Mouse (Mus musculus): ENCODE measurements around the gene Dact3. TPM values are rescaled to one million over a fixed set of nuclear protein-coding genes. Genes with fewer than 3 reads are reported as not detected.

Dact3 gene
- polyA plus RNA-seq, 1 experiment = 3.8 TPM

DNA sequence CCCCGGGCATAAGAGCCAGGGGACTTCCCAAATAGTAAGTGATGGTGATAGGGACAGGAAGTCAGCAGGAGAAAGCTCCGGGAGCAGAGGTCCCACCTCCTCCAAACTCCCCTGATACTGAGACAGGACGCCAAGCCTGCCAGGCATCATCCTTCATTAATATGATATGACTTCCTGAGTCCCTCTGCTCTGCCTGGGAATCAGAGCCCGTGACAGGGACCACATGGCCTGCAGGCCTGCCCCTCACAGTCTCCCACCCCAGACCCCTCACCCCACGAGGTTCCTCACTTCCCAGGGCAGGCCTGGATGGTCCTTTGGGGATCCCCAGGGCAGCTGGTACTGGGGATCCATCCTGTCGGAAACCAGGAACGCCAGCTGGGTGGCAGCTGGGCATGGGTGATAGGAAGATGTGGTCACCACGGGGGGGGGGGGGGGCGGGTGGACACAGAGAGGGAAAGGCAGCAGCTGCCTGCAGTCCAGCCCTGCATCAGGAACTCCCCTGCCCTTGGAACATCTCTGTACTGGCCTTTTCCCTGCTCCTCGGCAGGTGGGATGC, 29.1 kb downstream of the Dact3 start:
- TF ChIP-seq POLR2A (IDR thresholded peaks at IDR 0.05; ENCODE audit: control insufficient read depth, extremely low read depth, insufficient read depth, low read length, poor library complexity) (no peak), CTCF (IDR thresholded peaks at IDR 0.05; ENCODE audit: borderline replicate concordance, control insufficient read depth, extremely low read depth, insufficient read depth, low read length, poor library complexity) (no peak)
- H3K4me3 ChIP-seq (ENCODE audit: control insufficient read depth, insufficient read depth, low read length) = no peak overlapping the region
- WGBS = 63% methylated on average over 10 of the region's 10 CpGs
- no peaks in the 10 kb centered on the region for H3K27me3 ChIP-seq (ENCODE audit: control insufficient read depth, insufficient read depth, low read length)
- no peak overlapping the region for H3K27ac ChIP-seq (ENCODE audit: control insufficient read depth, insufficient read depth, low read length)
- no peak for DNase-seq
- peaks cover 35% of the 10 kb centered on the region for H3K4me1 ChIP-seq (replicated peaks; ENCODE audit: control insufficient read depth, insufficient read depth, low read length)
- H3K36me3 ChIP-seq (ENCODE audit: control insufficient read depth, insufficient read depth, low read length) = no peaks in the 10 kb centered on the region

DNA sequence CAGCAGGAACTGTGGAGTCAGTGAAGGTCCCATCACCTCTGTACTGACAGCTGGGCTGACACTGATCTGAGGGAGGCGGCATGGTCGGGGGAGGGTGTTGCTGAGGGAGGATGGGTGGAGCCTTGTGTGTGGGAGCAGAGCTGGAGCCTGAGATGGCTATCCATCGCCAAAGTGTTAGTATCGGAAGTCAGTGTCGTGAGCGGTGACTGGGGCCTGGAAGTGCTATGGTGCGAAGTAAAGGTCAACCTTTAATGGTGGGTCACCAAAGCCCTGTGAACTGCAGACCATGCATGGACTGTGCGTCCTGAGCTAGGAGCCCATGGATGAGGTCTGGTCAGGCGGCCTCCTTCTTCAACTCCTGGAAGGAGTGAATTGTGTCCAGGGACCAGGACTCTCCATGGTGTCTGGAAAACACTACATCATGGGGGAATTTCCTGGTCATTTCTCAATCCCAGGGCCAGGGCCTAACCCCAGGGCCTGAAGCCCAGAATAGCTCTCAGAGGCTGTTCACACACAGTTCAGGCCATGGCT, 30.4 kb downstream of the Dact3 start:
- H3K27ac ChIP-seq (ENCODE audit: control insufficient read depth, insufficient read depth, low read length) = peak overlapping the region; percentile 32; the same call in 1 of the 2 replicates
- TF ChIP-seq POLR2A (IDR thresholded peaks at IDR 0.05; ENCODE audit: control insufficient read depth, extremely low read depth, insufficient read depth, low read length, poor library complexity) = no peak
- H3K27me3 ChIP-seq (ENCODE audit: control insufficient read depth, insufficient read depth, low read length) = no peaks in the 10 kb centered on the region
- H3K36me3 ChIP-seq (ENCODE audit: control insufficient read depth, insufficient read depth, low read length) = no peaks in the 10 kb centered on the region
- DNase-seq = no peak
- 72% methylated on average over 9 of the region's 9 CpGs for WGBS
- peaks cover 35% of the 10 kb centered on the region for H3K4me1 ChIP-seq (replicated peaks; ENCODE audit: control insufficient read depth, insufficient read depth, low read length)
- no peak overlapping the region for H3K4me3 ChIP-seq (ENCODE audit: control insufficient read depth, insufficient read depth, low read length)

DNA sequence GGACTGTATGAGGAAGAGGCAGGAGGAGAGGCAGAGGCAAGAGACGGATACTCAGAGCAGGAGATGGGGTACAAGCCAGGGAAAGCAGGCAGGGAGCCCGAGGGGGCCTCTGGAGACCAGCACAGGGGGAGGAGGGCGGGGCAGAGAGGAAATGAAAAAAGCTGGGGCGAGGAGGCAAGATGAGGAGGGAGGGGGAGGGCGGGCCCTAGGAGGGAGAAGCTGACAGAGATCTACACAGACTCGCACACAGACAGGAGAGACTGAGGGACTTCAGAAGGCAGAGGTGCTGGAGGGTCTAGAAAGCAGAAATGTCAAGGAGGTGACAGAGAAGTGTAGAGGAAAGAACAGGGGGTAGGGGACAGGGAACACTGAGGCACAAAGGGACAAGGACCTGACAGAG, 31.2 kb downstream of the Dact3 start, which contains the start of gene Ptgir:
TSS of gene Ptgir (plus strand) at position 210 of the 400 bp plus-strand sequence.
- Histone ChIP-seq H3K27ac (ENCODE audit: control insufficient read depth, insufficient read depth, low read length) (peak within 1 kb of the TSS; percentile 32; the same call in 1 of the 2 replicates), H3K4me3 (ENCODE audit: control insufficient read depth, insufficient read depth, low read length) (no peak within 1 kb of the TSS), H3K27me3 (ENCODE audit: control insufficient read depth, insufficient read depth, low read length) (no peaks in the 10 kb centered on the region), H3K36me3 (ENCODE audit: control insufficient read depth, insufficient read depth, low read length) (no peaks in the 10 kb centered on the region), H3K4me1 (replicated peaks; ENCODE audit: control insufficient read depth, insufficient read depth, low read length) (peaks cover 35% of the 10 kb centered on the region)
- peak; percentile 63 for DNase-seq
- 8% methylated on average over 6 of the region's 6 CpGs for WGBS
- TF ChIP-seq CTCF (IDR thresholded peaks at IDR 0.05; ENCODE audit: borderline replicate concordance, control insufficient read depth, extremely low read depth, insufficient read depth, low read length, poor library complexity) = no peak
- TF ChIP-seq POLR2A (IDR thresholded peaks at IDR 0.05; ENCODE audit: control insufficient read depth, extremely low read depth, insufficient read depth, low read length, poor library complexity) = no peak

DNA sequence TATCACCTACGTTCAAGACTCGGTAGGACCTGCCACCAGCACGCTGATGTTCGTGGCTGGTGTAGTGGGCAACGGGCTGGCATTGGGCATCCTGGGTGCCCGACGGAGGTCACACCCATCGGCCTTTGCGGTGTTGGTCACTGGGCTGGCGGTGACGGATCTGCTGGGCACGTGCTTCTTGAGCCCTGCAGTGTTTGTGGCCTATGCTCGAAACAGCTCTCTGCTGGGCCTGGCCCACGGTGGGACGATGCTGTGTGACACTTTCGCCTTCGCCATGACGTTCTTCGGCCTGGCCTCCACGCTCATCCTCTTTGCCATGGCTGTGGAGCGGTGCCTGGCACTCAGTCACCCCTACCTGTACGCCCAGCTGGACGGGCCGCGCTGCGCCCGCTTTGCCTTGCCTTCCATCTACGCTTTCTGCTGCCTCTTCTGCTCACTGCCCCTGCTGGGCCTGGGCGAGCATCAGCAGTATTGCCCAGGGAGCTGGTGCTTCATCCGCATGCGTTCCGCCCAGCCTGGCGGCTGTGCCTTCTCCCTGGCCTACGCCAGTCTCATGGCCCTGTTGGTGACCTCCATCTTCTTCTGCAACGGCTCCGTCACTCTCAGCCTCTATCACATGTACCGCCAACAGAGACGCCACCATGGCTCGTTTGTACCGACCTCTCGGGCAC, 31.9 kb downstream of the Dact3 start:
- no peak overlapping the region; the same call in 1 of the 2 replicates for H3K4me3 ChIP-seq (ENCODE audit: control insufficient read depth, insufficient read depth, low read length)
- no peak for DNase-seq
- no peak overlapping the region for H3K27ac ChIP-seq (ENCODE audit: control insufficient read depth, insufficient read depth, low read length)
- H3K4me1 ChIP-seq (replicated peaks; ENCODE audit: control insufficient read depth, insufficient read depth, low read length) = peaks cover 35% of the 10 kb centered on the region
- WGBS = 95% methylated on average over 41 of the region's 41 CpGs
- H3K27me3 ChIP-seq (ENCODE audit: control insufficient read depth, insufficient read depth, low read length) = no peaks in the 10 kb centered on the region
- TF ChIP-seq POLR2A (IDR thresholded peaks at IDR 0.05; ENCODE audit: control insufficient read depth, extremely low read depth, insufficient read depth, low read length, poor library complexity) (no peak), CTCF (IDR thresholded peaks at IDR 0.05; ENCODE audit: borderline replicate concordance, control insufficient read depth, extremely low read depth, insufficient read depth, low read length, poor library complexity) (no peak)
- no peaks in the 10 kb centered on the region for H3K36me3 ChIP-seq (ENCODE audit: control insufficient read depth, insufficient read depth, low read length)

DNA sequence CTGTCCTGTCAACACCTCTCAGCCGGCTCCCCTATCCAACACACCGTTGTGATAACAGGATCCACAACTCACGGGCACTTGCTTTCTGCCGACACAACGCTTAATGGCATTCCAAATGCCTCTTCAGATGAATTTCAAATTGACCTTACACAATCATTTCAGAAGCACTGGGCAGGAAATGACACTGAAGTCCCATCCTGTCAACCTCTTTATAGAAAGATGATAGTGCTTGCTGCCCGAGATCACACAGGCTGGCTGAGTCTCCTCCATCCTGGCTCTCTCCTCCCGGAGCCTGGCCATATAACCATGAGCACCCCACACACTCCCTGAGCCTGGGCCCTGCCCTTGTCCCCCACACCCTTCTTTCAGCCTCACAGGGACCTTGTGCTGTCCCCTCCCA, 32.7 kb downstream of the Dact3 start:
- no peak for TF ChIP-seq CTCF (IDR thresholded peaks at IDR 0.05; ENCODE audit: borderline replicate concordance, control insufficient read depth, extremely low read depth, insufficient read depth, low read length, poor library complexity)
- no peak for TF ChIP-seq POLR2A (IDR thresholded peaks at IDR 0.05; ENCODE audit: control insufficient read depth, extremely low read depth, insufficient read depth, low read length, poor library complexity)
- H3K36me3 ChIP-seq (ENCODE audit: control insufficient read depth, insufficient read depth, low read length) = no peaks in the 10 kb centered on the region
- no peak overlapping the region for H3K27ac ChIP-seq (ENCODE audit: control insufficient read depth, insufficient read depth, low read length)
- H3K4me3 ChIP-seq (ENCODE audit: control insufficient read depth, insufficient read depth, low read length) = no peak overlapping the region
- H3K4me1 ChIP-seq (replicated peaks; ENCODE audit: control insufficient read depth, insufficient read depth, low read length) = peaks cover 35% of the 10 kb centered on the region
- DNase-seq = no peak
- no peaks in the 10 kb centered on the region for H3K27me3 ChIP-seq (ENCODE audit: control insufficient read depth, insufficient read depth, low read length)
- WGBS = 62% methylated on average over 7 of the region's 7 CpGs

DNA sequence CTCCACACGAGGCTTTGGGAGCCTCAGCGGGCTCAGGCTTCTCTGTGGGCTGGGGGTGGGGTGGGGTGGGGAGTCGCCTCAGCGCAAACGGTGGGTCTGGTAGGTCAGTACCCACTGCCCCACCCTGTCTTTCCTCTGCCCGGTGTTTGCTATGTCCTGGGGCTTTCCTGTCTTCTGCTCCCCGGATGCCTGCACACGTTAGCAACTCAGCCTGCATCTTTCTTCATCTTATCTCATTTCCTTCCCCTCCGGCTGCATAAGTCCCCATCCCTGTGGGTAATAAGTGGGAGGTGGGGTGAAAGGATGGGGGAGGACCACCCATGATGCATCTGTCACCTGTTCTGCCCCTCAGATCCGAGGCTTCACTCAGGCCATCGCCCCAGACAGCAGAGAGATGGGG, 33.2 kb downstream of the Dact3 start:
- H3K36me3 ChIP-seq (ENCODE audit: control insufficient read depth, insufficient read depth, low read length) = no peaks in the 10 kb centered on the region
- H3K4me3 ChIP-seq (ENCODE audit: control insufficient read depth, insufficient read depth, low read length) = peak overlapping the region; percentile 19; the same call in 1 of the 2 replicates
- H3K27ac ChIP-seq (ENCODE audit: control insufficient read depth, insufficient read depth, low read length) = no peak overlapping the region
- no peak for DNase-seq
- 4% methylated on average over 11 of the region's 11 CpGs for WGBS
- peaks cover 35% of the 10 kb centered on the region for H3K4me1 ChIP-seq (replicated peaks; ENCODE audit: control insufficient read depth, insufficient read depth, low read length)
- TF ChIP-seq POLR2A (IDR thresholded peaks at IDR 0.05; ENCODE audit: control insufficient read depth, extremely low read depth, insufficient read depth, low read length, poor library complexity) (no peak), CTCF (IDR thresholded peaks at IDR 0.05; ENCODE audit: borderline replicate concordance, control insufficient read depth, extremely low read depth, insufficient read depth, low read length, poor library complexity) (no peak)
- no peaks in the 10 kb centered on the region for H3K27me3 ChIP-seq (ENCODE audit: control insufficient read depth, insufficient read depth, low read length)

All from thymus, adult 2 months (tissue).